21 mouse cellular contexts compared by ENCODE assay signal in genomic region chr13:109506754-109507153, GRCm38 (mm10).
"Had no signal": no experiment of that assay in that cellular context is flagged by ENCODE, and none has a peak within 500 bp of the region (broad histone marks: within the 10 kb centered on the region; RNA-seq: fewer than 3 reads in every experiment).

No protein-coding gene starts in this region.

- H3K27me3 ChIP-seq: hindbrain, embryonic 15.5 days; limb, embryonic 12.5 days; liver, embryonic 12.5 days; liver, embryonic 15.5 days; lung, embryonic 15.5 days; midbrain, embryonic 13.5 days; neural tube, embryonic 13.5 days had no signal

- H3K9me3 ChIP-seq: hindbrain, embryonic 15.5 days; limb, embryonic 12.5 days; liver, embryonic 12.5 days; liver, embryonic 15.5 days; lung, embryonic 15.5 days; midbrain, embryonic 10.5 days; midbrain, embryonic 13.5 days; neural tube, embryonic 13.5 days had no signal

- ATAC-seq: intestine, postnatal 0 days; liver, embryonic 12.5 days; midbrain, embryonic 13.5 days; midbrain, embryonic 16.5 days had no signal

- H3K27ac ChIP-seq: hindbrain, embryonic 15.5 days; layer of hippocampus, adult 2 months; limb, embryonic 12.5 days; liver, embryonic 12.5 days; liver, embryonic 15.5 days; lung, embryonic 15.5 days; macrophage; midbrain, embryonic 10.5 days; midbrain, embryonic 13.5 days; neural tube, embryonic 13.5 days had no signal

- H3K4me1 ChIP-seq: hindbrain, embryonic 15.5 days; limb, embryonic 12.5 days; liver, embryonic 12.5 days; liver, embryonic 15.5 days; lung, embryonic 15.5 days; midbrain, embryonic 10.5 days; midbrain, embryonic 13.5 days; neural tube, embryonic 13.5 days had no signal

- DNase-seq: kidney, adult 8-10 months; kidney, postnatal 14 days; layer of hippocampus, adult 9-11 months; liver; retina, postnatal 1 day; right cerebral cortex, postnatal 25 days; spleen, adult 18-20 months; thymus, postnatal 25 days had no signal

- H3K36me3 ChIP-seq: hindbrain, embryonic 15.5 days; limb, embryonic 12.5 days; liver, embryonic 12.5 days; liver, embryonic 15.5 days; lung, embryonic 15.5 days; midbrain, embryonic 10.5 days; midbrain, embryonic 13.5 days; neural tube, embryonic 13.5 days had no signal

- H3K9ac ChIP-seq: hindbrain, embryonic 15.5 days; limb, embryonic 12.5 days; liver, embryonic 12.5 days; liver, embryonic 15.5 days; lung, embryonic 15.5 days; midbrain, embryonic 13.5 days; neural tube, embryonic 13.5 days had no signal

- H3K4me2 ChIP-seq: hindbrain, embryonic 15.5 days; limb, embryonic 12.5 days; liver, embryonic 12.5 days; liver, embryonic 15.5 days; lung, embryonic 15.5 days; midbrain, embryonic 13.5 days; neural tube, embryonic 13.5 days had no signal

- H3K4me3 ChIP-seq: hindbrain, embryonic 15.5 days; layer of hippocampus, adult 2 months; limb, embryonic 12.5 days; liver, embryonic 12.5 days; liver, embryonic 15.5 days; lung, embryonic 15.5 days; midbrain, embryonic 10.5 days; midbrain, embryonic 13.5 days; myocyte; neural tube, embryonic 13.5 days had no signal
